Mouse (Mus musculus) urinary bladder, postnatal 14 days (tissue): Measurements from ENCODE around the gene Epha4.

ENCODE experiments used
- DNase-seq: peaks from one replicate; pipeline ENCODE4 v3.0.0; 2021; ENCODE audit warnings: low spot score

Epha4 gene

DNA sequence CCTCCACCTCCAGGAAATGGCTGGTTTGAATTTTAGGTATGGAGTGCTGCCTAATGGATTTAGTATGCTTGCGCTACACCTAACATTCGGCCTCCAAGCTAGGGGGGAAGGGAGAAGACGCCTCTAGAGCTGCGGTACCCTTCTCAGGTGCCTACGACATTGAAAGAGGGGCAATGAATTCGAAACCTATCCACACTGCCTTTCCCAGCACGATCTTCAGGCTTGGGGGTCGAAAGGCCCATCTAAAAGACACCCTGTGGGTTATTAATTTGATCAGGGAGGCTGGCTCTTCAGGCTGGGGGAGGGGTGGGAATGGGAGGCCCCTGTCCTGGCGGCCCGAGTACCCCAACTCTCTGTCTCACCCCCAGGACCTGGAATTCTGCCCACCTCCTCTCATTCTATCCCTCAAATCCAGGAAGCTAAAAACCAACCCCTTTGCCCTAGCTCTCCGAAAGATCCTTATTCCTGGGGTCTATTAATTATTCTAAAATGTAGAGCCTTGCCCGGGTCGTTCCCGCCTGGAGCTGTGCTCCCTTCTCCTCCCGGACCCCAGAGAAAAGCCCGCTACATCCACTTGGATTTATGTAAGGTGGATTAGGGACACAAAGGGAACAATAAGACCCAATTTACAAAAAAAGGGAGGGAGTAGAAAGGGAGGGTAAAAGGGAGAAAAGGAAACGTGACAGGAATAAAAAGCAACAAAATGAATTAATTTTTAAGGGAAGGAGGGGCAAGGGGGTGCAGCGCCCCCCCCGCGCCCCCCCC is 2.3 kb downstream of the Epha4 start:
- no peak for DNase-seq

DNA sequence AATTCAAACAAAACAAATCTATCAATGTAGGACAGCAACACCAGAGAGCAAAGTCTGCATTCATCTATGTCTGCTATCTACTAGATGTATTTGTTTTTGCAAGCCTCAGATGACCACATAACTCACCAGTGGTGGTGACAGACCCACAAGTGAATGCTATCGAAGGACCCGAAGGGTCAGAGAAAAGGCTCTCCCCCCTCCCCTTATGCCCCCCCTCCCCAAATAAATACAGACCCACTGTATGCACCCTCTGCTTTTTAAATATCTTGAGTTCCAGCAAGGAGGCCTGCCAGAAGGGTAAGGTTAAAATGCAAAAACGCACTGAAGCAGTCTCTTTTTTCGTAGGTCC is 2.9 kb downstream of the Epha4 start:
- DNase-seq: no peak

DNA sequence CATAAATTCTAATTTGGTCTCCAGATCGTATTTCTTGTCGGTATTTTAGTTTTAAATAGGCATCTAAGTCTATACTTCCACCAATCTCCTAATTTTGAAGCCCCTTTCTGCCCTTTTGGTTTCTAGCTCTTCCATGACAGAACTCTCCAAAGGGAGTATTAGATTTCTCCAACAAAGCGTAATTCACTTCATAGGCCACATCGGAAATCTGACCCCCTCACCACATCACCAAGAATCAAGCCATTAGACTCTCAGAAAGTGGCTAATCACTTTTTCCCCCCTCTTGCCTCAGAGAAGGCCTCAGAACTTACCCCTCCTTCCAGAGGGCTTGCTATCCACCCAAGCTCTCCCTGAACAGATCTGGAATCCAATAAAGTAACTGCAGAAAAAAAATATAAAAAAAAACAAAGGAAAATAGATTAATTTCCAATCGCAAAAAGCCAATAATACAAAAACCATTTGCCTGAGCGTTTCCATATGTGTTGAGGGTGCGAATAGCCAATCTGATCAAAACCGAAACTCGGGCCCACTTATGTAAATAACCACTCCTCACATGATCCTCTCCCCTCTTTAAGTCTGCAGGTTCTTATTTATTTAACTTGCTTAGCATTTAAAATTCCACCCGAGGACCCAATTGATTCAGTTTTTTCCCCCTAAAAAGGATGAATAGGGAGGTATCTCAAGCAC is 3.4 kb downstream of the Epha4 start:
- DNase-seq: no peak

DNA sequence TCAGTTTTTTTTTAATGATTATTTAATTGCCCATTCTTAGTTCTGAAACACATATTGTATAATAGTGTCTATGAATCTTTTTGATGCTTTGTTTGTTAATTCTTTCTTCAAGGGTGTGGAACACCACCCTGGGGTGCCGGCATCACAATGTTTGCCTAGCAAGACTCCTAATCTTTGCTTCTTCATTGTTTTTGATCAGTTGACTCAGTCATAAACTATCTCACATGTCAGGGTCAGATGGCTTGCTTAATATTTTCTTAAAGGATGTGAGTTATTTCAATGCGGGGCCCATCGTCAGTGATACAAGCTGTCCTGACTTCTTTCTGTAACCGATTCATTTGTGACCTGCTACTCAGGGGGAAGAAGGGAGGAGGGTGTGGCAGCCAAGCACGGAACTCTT is 4.3 kb downstream of the Epha4 start:
- no peak for DNase-seq

DNA sequence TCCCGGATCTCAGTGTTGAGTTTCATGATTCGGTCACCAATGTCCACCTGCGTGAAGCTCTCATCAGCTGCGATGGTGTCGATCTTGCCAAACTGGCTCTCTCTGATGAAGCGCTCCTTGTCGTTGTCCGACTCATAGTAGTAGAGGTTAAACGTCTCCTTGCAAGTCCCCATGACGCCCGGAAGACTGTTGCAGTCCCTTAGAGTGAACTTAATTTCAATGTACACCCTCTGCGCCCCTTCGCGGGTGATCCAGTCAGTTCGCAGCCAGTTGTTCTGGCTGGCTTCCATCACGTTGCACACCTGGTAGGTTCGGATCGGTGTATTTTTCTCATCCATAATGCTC is 8.1 kb downstream of the Epha4 start:
- no peak for DNase-seq

DNA sequence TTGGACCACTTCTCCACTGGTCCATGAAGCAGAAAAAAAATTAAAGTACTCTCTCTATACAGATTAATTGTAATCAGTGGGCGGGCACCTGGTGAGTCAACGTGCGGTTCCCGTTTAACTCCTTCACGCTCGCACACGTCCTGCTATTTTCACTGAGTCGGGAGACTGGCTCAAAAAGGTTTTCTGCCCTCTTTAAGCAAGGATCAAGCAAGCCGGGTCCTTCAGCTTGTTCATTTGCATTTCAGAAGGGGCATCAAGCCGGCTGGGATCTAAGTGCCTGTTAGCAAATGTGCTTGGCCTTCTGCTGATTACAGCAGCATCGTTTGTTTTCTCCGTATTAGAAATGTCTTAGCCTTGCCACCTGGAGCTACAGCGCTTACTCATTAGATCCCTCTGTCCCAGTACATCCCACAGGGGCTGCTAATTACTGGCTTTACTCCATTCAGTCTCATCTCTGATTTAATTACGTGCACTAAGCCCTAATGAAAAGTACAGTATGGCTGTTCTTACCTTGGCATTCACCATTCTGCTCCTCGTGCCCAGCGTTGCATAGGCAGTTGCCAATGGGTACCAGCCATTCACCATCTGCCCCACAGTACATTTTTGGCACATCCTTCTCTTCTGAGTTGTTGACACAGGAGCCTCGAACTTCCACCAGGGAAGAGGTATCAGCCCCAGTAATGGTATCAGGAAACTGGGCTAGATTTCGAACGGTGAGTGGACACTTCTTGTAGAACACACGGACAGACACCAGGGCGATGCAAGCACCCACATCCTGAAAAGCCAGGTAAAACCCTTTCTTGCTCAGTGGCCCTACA is 8.6 kb downstream of the Epha4 start:
- DNase-seq: no peak

DNA sequence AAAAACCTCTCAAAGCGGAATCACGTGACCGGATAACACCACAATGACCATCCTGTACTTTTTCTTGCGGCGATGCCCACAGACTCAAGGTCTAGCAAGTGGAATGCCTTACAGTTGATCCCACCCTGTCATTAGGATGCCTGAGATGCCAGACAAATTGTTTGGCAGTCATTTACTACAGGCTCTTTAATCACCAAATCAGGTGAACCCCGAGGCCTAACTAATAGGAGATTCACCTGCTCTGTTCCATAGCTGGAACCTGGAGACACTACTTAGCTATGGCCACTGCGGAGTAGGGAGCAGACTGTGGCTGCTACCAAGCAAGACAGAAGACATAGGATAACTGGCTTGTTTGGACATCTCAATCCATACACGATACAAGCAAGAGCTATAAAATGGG is 9.6 kb downstream of the Epha4 start:
- DNase-seq: no peak

DNA sequence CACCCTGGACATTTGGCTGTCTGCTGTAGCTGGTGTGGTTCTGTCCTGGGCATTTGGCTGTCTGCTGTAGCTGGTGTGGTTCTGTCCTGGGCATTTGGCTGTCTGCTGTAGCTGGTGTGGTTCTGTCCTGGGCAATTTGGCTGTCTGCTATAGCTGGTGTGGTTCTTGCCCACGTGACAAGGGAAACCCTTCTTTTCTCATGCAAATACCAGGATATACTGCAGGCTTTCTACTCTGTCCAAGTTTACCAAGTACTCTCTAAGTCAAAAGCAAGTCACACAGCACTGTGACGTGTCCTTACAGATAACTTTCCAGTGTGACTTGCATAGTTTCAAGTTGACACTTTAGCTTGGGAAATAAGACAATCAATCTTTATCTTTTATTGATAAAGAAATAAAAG is 10.1 kb downstream of the Epha4 start:
- DNase-seq: no peak

DNA sequence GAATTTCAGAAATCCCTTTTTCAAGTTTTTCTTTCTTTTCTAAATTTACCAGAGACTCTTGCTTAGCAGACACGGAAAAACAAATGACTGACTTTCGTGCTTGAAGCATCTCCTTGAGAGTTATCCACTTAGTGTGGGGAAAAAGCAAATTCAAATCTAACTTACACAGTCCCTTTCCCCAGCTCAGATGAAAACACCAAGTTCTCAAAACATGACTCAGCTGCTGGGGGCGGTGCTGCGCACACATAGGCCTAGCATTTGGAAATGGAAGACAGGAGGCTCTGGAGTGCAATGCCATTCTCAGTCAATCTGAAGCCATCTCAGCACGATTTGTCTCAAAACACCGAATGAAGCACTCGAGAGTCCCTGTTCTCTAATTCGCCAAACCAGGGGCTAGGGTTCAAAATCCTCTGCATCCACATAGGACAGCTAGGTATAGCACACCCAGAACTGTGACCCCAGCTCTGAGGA is 11.1 kb downstream of the Epha4 start:
- DNase-seq: peak; percentile 34

DNA sequence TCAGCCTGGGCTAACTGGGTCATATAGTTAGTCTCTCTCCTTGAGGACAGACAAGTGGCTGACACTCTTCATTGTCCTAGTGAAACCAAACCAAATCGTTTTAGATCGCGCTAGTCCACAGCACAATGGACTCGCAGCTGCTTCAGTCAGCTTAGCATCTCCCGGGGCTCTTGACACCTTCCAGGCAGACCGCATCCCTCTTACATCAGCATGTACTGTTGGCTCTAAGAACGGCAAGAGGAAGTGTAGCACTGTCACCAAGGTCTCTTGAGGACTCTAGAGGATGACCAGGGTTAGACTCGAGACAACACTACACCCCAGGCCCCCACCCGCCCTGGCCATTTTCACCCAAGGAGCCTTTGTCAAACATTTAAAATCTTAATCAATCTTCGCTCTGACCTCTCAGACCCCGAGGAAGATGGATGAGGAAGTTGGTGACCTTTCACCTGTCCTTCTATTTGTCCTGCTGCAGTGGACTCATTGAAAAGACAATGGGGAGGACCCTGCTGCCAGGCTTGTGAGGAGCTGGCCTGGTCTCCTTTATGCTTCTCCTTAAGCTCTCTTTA is 12.3 kb downstream of the Epha4 start:
- no peak for DNase-seq

DNA sequence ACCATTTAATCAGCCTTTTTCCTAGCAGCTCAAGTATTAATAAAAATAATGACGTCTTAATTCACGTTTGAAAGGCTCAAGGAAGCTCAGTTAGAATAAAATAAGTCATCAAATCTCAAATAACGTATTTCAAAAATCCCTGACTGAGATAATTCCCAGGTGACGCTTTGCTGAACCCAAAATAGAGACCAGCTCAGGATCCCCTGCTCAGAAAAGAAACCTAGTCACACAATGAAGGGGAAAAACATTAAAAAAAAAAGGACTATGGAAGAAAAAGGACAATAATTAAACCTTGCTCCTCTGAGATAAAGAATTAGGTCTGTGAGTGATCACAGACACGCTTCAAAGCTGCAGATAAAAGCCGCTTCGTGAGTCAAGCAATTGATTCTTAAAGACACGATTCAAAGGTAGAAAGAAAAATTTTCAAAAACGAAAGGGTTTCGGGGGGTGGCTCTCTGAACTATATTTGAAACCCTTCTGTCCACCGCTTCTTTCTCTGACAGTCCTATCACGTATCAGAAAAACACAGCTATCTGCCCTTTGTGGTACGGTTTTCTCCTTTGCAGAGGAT is 13.4 kb downstream of the Epha4 start:
- no peak for DNase-seq

DNA sequence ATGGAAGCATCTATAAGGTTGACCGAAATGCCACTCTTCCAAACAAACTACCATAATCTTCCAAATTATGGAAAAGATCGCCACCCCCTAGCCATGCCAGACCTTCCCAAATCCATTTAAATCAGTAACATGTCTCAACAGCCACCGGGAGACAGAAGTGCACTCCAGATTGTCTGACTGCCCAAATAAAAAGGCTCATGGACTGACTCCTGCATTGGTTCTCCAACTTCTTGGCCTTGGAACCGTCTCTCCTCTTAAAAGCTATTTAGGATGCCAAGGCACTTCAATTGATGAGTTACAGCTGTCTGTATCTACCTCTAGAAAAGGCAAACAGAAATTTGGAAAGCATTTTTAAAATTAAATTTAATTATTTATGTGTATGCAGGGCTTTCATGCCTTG is 17.4 kb downstream of the Epha4 start:
- no peak for DNase-seq

DNA sequence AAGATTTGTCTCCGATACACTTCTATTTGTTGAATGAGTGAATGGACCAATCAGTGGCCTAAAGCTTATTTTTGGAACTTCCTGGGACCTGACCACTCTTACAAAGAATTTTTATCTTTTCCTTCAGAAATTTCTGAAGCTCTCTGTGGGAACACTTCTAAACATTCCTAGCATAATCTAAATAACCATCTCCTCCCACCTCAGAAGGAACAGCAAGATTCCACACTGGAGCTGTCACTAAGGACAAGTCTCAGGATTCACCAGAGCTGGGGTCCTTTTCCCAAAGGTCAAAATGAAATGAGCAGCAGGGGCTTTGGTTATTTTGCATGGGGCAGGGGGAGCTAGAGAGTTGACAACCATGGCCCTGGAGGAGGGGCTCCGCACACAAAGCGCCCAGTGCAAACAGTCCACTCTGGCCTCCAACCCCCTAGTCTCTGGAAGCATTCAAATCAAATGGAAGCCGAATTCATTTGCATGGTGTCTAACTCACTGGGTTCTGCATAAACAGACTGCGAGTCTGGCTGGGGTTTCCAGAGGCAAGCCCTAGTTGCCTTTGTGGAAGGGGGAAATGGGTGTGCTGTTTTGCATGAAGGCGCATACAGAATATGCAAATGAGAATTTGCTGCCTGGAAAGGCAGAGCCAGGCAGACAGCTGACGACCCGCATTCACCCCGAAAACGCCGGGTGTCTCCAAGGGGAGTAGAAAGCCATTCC is 18.3 kb downstream of the Epha4 start:
- no peak for DNase-seq

DNA sequence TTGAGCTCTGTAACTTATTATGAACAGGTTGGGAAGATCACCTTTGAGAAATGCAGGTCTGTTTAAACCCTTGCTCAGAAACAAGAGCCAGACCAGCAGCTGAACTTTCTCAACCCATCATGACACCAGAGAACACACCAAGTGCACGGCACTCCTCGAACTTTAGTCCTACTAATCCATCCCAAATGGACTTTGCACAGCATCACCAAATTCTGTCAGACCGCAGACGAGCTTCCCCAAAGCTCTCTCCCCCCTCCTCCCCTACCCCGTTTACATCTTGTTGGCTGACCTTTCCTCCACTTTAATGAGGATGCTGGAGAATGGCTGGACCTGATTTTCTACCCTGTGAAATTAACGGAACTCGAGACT is 19.1 kb downstream of the Epha4 start:
- no peak for DNase-seq

DNA sequence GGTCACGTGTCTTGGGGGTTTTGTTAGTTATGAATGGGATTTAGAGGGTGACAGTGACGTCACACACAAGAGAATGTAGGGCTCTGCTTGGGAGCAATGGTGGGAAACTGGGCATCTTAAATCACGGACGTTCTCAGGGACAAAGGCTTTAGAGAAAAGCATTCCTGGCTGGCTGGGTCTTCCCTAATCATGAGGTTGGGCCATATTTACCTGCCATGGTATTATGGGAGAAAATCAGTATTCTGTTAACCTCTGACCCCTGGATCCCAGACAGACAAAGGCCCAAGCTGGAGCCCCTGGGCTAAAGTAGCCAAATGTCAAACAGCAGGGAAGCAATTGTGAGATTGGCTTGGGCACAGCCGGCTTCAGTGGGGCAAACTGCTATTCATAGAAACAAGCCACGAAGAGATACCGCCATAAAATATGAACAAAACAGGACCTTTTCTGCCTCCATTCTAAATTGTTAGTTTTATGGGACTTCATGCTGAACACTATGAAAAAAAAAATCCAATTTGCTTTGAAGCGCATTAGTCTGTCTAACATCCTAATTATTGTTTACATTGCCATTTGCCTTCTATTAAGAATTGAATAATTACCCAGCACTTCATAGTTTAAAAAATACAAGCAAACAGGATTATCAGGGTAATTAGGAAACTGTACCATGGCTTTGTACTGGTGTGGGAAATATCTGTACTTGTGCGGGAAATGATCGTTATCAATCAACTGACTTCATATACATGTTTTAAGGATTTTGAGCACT is 19.7 kb downstream of the Epha4 start:
- DNase-seq: no peak

DNA sequence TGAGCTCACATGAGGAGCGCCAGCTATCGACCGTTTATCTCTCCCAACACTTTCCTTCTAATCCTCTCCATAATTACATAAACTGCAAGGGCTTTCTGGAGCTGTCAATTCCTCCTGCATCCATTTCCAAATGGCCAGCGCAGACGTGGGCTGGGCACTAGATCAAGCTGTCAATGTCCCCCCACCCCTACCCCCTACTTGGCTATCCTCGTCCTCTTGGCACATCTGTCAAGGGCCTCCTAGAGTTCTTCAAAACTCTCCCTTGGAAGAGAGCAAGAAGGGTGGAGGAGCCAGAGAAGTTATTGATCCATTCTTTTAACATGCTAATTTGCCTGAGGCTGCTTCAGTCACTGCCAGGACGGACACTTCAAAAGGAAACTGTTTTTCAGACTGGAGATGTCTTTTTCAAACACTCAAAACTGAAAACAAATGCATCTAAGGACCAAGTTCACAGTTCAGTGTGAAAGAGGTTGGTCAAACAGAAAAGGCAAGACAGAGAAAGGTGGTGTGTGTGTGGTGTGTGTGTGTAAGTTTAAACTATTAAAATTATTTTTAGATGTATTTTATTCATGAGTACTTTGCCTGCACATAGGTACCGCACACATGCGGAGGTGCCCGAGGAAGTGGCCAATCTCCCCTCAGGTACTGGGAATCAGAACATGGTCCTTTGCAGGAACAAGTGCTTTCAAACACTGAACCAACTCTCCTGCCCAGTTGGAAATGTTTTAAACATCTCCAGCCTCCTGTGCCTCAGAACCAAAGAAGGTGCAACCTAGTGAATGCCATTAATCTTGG is 20.9 kb downstream of the Epha4 start:
- no peak for DNase-seq

DNA sequence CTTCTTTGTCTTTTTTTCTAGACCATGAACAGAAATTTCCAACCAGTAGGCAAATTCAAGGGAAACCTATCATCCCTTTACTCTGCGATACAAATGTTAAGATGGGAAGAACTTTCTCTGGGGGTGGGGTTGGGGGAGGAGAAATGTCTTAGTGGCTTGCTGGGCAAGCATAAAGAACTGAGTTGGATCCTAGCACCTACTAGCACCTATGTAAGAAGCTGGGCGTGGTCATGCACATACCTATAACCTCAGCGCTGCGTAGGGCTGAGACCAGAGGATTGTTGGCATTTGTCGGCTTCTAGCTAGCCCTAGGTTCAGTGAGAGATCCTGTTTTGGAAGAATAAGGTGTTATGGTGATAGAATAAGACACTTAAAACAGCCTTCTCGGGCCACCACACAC is 24.7 kb downstream of the Epha4 start:
- DNase-seq: no peak

DNA sequence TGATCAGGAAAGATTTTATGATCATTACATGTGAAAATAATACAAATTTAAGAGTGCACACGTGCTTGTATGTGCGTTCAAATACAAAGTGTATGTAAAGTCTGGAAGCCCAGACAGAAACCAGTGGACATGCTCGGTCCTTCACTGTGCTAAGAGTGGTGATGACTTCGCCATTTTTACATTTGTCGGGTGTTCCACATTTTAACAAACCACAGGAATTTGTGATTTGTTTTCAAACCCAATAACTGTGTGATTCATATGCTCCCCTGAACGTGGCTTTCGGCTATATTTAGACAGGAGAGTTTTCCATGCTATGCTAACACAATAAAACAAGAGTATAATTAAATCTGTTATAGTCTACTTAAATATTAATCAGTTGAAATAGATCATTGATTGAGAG is 25.5 kb downstream of the Epha4 start:
- DNase-seq: no peak

DNA sequence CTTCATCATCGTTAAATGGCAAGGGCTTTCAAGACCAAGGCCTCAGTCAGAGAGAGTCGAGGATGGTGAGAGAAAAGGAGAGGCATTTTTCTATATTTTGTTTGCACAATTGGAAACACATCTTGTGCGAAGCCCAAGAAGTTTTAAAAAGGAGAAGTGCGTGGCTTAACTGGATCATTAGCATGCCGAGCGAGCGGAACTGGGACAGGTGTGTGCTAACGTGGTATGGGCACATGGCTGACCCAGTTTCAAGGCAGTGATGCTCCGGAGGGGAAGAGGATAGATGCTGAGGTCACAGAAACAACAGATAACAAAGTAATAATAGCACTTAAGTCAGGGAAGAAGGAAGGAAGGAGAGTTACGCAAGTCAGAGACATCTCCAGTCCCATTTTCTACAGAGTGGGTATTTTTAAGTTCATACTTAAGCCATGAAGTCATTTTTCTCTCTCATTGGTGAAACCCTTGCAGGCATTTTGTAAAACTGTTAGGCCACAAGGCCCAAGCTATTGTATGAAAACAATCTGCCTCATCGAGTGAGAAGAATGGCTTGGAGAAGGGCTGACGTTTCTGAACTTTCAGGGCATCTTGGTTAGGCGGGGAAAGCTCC is 26.9 kb downstream of the Epha4 start:
- no peak for DNase-seq
